Mouse (Mus musculus) adrenal gland, postnatal 14 days (tissue): Measurements from ENCODE around the gene Pdgfa. TPM values are rescaled to one million over a fixed set of nuclear protein-coding genes. Genes with fewer than 3 reads are reported as not detected.

Source experiments
- DNase-seq: peaks from one replicate; pipeline ENCODE4 v3.0.0; 2021; ENCODE audit warnings: mixed read lengths
- total RNA-seq: library from RNA; stranded (reverse); gene quantifications from 2 replicates; pipeline ENCODE4 v1.2.3, GENCODE M21; 2021

Pdgfa gene
- total RNA-seq, 1 experiment from 2014 or later, result 22.0 TPM

DNA sequence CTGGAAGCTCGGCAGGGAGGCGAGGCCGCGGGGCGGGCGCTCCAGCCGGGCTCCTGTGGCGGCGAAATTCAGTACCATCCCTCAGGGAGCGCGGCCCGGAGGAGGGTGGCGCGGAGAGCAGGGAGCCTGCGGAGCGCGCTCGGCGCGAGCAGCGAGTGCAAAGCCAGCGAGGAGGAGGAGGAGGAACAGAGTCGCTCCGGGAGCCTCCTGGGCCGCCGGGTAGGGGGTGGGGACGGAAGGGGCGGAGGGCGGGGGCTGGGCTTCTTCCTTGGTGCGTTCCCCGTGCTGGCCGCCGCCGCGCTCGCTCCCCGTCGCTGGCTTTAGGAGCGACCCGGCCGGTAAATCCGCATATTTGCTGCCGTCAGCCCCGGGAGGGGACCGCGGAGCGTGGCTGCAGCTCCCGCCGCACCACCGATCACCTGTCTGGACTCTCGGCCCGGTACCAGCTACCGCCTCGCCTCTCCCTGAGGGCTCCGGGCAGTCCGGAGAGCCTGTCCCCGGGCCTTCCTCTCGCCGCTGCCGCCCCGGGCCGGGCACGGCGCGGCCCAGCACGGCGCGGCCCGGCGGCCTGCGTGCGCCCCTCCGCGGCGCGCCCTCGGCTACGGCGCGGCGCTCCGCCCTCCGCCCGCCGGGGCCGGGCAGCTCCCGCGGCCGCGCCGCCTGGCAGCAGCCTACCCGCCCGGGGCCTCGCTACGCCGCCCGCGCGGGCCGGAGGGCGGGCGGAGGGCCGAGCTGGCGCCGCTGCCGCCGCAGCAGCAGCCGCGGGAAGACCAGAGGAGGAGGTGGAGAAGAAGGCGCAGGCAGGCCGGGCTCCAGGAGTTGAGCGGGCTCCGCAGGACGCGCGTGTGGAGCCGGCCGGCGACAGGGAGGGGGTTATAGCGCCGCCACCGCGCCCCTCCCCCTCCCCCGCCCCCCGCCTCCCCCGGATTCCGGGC, 2.1 kb downstream of the Pdgfa start:
- DNase-seq, result peak; percentile 90

DNA sequence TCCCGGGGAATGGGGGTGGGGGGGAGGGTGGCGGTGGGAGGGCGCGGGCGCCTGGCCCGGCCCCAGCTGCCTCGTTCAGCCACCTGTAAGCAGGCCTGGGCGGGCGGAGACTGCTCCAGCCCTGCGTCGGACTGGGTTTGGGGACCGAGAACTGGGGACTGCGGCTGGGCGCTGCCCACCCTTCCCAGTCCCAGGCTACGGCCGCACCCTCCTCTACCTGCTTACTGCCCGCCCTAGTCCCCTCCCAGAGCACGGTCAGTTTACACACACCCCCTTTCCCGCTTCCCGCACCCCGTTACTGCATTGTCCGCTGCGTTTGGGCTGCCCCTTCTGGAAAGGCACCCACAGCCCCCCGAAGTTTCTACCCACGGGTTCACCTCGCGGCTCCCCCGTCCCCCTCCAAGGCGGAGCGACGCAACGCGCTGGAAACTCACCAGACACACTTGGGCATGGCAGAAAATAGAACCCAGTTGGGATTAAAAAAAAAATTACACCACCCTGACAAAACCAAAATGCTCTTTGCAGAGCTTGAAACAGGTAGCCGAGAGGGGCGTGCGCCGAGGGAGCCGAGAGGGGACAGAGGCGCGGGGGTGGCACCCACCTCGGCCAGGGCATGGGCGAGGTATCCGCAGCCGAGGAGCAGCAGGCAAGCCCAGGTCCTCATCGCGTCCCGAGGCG, 2.9 kb downstream of the Pdgfa start:
- peak; percentile 59 for DNase-seq

DNA sequence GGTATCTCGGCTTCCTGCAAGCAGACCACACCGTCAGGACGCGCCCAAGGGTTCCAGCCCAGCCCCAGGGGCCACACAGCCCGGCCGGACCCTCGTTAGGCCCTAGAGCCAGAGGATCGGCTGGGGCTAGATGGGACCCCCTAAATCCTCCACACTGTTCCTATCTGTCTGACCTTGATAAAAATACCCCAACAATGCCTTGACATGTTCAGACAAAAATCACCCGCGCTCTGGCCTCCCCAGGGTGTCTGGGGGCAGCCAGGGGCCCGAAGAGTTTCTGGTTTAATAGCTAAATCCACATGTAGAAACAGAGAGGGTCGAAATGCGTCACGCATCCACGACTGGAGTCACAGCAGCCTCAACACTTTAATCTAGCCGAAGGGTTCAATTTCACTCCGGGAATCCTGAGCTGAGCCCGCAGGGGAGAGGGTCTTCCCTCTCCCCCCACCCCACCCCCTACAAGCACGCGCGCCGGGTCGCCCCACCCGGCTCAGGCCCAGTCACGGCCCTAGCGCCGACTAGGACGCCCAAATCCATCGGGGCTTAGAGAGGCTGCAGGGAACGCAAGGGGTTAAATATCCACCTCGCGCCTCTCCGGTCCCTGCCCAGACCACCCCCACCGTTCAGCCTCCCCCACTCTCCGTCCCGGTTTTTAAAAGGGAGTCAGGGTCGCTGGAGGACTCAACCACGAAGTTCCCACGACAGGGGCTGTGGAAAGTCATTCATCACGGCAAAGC, 3.6 kb downstream of the Pdgfa start:
- DNase-seq, result no peak

DNA sequence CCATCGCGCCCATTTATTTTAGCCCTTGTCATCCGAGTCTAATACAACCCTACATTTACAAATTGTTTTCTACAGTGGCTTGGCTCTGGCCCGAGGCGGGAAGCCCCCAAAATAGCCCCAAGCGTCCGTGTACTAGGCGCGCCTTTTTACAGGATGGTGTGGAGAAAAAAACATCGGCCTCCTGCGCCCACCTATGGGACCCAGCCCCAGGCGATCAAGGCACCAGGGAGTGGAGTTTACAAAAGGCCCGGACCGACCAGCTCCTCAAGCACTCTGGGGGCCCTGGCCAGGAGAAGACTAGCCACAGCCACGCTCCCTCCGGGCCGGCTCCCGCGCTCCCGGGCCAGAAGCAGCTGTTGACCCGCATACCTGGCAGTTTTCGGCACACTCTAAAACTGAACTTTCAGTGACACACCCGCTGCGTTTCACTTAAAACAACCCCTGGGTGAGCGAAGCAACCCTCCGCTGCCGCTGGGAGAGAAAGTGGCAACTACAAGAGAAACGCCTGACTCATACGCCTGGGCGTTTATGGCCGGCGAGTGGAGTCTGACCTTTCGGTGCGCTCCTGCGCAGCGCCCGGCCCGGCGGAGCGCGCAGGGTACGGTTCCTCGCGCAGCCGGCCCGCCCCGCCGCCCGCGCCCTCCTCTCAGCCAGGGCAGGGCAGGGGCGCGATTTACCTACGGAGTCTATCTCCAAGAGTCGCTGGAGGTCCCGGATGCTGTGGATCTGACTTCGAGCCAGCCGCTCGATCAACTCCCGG, 4.4 kb downstream of the Pdgfa start:
- peak; percentile 70 for DNase-seq

DNA sequence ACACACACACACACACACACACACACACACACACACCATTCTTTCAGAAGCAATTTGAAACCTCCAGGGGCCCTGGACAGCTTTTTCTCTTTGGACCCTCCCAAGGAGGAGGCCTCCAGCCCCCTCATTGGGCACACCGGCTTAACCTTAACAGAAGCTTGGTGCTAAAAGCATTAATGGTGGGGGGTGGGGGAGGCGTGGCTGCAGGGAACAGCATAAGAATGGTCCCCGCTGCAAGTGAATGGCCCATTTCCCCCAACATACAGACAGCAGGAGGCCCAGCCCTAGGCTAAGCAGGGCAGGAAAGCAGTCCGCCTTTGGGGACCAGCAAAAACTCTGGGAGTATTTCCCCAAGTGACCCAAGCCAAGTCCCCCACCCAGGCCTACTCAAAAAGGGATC, 5.4 kb downstream of the Pdgfa start:
- no peak for DNase-seq

DNA sequence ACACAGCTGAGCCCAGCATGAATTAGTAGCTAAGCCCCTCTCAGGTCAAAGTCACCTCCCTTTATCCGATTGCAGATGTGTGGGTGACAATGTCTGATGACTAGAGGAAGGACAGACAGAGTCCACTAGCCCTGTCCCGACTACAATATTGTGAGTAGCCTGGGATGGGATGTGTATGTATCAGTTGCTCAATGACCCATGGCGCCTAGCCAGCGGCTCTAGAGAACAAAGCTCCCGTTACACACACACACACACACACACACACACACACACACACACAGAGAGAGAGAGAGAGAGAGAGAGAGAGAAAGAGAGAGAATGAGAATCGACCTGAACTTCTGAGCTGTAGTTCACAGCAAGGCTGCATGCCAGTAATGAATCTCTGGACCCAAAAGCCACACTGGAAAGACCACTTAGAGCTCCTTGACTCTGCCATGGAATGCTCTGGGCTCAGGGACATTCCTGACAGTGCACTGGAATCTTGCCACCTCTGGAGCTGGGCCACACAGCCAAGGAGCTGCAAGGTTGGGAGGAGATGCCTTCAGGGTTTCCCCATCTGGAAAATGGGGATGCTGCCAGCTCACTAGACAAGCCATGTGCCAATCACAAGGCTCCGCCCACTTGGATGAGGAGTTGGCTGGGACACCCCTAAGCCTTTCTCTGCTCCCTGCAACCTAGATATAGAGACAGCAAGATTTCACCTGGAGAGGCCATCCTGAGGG, 6.3 kb downstream of the Pdgfa start:
- peak; percentile 79 for DNase-seq

DNA sequence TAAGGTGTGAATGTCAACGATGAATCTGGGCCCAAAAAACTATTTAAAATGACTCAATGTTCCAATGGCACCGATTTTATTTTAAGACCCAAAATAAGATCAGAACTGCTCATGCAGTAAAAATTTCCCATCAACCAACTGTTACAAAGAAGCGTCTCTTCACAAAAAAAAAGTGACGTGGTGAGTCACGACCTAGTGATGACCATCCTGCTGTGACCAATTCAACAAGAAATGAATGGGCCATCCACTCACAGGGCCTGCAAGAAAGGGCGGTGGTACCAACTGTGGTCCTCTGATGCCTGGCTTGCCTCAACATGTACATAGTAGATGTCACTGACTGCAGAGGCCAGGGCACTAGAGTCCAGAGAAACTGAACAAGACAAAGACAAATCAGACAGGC, 7.6 kb downstream of the Pdgfa start:
- DNase-seq, result no peak

DNA sequence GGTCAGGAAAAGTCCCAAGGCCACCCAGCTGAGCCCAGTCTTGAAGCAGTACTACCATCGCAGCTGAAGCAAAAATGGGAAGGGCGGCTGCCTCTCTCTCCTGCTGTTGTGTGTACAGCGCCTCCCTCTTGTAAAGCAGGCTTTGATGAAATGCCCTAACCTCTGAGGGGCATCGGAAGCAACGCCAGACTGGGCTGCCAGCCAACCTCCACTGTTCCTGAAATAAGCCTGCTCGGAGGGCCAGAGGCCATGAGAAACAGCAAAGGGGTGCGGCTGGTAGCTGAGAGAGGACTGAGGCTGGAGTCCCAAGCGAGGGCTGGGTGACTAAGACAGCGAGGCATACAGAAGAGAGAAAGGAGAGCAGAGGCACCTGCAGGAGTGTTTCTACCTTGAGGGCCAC, 8.4 kb downstream of the Pdgfa start:
- peak; percentile 87 for DNase-seq

DNA sequence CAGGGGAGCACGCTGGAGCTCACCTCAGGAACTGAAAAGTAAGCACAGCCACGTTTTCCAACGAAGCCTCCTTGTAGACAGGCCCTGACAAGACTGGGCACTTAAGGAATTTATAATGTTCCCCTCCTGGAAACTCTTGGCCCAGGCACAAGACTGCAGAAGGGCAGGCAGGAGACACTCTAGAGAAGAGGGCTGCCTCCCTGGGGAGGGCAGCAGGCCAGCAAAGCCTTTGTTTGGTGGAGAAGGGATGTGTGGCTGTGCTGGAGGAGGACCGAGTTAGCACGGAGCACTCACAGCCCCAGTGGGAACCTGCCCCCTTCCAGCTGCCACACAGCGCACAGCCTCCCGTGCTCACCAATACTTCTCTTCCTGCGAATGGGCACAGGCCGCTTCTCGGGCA, 9.2 kb downstream of the Pdgfa start:
- no peak for DNase-seq

DNA sequence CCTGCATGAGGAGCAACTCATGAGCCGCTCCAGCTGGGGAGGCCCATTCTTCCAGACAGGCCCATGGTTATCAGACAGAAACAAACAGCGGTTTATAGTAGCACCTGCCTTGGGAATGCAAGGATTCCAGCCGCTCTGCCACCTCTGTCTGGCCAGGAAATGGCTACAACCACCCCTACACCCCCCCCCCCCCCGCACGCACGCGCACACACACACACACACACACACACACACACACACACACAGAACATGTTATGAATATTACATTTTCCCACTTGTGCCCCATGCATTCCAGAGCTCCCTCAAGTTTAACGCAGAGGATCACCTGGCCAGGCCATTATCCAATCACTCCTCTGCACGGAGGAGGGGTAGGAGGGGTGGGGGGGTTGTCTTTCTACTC, 15.2 kb downstream of the Pdgfa start:
- no peak for DNase-seq

DNA sequence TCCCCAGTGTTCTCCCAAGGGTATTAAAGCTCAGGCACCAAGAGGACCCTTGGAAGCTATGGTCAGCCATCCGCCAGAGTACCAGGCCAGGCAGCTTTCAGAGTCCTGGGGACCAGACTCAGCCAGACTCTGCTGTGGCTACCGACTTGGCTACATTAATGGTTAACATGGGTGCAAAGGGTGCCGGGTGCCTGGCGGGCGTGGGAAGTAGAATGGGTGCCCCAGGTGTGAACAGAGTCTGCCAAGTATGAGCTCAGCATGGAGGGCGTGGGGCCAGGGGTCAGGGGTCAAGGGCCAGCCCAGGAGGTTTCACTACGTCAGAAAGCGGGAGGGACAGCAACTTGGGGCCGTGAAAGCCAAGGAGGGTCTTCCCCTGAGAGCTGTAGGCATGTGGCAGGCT, 16.6 kb downstream of the Pdgfa start:
- DNase-seq, result no peak

DNA sequence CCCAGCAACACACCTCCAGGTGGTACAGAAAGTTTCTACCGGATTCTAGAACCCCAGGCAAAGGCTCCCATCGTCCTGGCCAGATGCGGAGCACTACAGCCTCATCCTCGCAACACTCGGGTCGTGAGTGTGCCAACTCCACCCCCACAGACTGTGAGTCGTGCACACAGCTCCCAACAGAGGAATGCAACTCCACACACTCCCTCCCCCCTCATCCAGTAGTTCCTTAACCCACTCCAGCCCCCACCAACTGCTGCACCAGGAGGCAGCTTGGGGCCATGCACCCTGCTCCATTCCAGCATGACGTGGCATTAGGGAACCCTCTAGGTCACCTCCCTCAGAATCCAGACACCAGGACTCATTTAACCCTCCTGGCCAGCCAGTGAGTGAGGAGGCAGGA, 17.3 kb downstream of the Pdgfa start:
- DNase-seq, result no peak

DNA sequence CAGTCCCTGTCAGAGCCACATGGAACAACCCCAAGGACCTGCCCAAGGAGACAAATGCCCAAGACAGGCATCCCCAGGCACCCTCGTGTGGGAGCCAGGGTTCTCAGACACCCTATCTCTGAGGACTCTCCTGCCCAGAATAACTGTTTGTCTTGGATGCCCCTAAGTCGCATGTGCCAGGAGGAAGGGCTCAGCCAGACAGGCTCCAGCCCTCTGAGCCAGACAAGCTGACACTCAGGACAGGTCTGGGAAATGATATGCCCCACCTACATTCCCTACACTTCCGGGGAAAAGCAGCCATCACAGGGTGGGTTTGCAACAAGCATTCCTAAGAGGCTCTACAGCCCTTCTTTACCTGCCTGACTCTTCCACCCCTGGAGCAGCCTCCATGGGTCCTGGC, 19.4 kb downstream of the Pdgfa start:
- no peak for DNase-seq

DNA sequence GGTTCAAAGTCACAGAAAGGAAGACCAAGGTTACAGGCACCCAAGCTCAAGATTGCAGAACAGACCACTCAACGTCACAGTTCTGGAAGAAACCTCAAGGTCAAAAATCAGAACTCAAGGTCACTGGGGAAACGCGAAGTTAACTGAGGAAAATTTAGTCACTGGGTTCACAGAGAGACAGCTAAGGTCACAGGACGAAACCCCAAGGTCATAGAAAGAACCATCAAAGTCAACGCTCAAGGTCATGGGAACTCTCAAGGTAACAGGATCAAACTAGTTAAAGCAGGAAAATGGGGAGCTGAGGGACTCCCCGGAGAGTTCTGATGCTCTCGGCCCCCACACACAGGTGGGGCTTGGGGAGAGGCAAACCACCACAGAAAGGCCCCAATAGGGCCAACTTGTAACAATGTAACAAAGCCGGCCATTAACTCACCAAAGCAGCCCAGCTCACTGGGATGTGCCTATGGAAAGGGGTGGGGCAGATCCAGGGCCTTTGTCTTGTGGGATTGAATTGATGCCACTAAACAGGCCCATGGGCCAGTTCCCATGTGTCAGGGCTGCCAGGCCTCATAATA, 22.2 kb downstream of the Pdgfa start:
- peak; percentile 3 for DNase-seq

DNA sequence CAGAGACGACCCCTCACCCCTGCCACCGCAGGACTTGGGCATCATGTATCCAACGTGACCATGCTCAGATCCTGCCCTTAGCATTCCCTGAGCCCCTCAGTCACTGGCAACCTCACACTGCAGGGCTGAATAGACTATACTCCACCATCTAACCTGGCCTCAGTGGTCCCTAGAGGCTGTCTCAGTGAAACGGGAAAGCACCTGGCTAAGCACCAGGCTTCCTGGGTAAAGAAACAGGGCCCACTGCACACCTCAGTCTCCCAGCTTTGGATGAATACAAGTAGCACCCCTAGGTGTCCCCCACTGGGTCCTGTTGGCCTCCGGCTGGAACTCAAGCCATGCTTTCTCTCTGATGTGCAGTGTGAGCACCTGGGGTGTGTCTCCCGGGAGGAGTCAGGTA, 23.7 kb downstream of the Pdgfa start:
- DNase-seq, result no peak

DNA sequence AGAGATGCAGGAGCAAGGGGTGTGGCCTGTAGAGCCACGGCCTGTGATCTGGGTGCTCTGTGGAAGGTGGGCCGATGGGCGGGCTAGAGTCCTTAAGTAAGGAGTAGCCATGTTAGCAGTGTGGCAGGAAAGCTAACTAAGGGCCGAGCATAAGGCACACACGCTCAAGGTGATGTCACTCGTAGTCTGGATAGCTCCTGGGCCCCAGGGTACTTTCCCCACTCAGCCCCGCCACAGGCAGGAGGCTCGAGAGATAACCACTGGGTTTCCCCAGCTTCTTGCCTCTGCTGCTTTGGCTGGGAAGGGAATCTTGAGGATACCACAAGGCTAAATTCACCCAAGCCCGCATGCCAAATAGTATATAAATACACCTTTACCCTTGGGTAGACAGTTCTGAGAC, 25.8 kb downstream of the Pdgfa start:
- no peak for DNase-seq

DNA sequence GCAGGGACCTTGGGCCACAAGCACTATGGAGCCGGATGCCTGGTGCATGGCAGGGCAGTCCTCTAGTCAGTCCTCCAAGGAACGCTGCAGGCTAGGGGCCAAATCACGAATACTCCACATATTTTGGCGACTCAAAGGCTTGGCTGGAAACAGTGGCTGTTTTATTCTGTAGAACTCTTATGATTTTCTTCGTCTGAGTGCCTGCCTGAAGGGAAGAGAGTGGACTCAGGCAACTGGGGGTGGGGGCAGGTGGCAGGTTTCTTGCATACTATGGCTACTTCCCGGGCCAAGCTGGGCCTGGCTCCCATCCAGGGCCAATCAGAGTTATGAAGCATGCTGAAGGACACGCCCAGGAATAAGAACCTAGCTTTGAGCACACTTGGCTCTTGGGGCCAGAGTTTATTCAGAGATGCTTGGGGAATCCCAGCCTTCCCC, 27.1 kb downstream of the Pdgfa start:
- peak; percentile 73 for DNase-seq

DNA sequence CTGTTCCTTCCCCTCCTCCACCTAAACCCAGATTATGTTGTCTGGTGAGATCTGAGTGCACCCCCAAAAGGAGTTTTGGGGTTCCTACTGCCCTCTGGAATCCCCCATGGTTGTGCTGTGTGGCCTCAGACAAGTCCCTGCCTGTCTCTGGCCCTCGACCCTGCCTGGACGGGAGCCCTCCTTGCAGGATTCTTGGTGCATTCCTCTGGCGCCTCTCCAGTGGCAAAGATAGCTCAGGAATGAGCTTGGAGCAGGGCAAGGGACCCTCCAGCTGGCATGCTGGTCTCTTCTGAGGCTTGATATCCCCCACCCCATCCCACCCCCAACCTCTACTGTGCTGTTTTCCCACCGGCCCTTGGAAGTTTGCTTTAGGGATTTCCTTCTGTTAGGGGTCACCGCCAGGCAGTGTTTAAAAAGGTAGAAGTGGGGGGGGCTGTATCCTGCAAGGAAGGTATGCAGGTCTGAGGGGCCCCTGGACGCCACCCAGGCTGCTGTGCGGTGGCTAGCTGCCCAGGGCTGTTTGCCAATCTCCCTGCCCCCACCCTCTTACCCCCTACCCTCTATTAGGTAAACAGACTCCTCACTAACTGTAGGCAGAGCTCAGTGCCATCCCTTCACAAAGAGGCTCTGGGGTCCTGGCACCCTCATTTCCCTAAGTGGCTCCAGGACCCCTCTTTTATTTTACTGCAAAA, 31.0 kb downstream of the Pdgfa start:
- DNase-seq, result peak; percentile 27

DNA sequence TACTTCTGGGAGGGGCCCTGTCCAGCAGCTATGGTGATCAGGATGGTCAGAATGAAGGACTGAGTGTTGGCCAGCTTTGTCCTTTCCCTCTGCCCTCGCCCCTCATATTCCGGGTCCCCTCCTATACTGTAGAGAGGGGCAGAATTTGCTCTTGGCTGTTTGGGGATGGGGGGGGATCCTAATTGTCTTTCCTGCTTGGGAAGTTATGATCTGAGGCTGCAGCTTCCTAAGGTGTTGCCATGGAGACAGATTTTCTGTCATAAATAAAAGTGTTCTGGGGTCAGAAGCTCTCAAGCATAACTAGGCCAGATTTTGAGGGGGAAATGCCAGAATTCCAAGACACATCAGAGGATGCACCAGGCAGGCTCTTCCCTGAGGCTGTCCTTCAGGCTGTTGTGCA, 31.6 kb downstream of the Pdgfa start:
- no peak for DNase-seq

DNA sequence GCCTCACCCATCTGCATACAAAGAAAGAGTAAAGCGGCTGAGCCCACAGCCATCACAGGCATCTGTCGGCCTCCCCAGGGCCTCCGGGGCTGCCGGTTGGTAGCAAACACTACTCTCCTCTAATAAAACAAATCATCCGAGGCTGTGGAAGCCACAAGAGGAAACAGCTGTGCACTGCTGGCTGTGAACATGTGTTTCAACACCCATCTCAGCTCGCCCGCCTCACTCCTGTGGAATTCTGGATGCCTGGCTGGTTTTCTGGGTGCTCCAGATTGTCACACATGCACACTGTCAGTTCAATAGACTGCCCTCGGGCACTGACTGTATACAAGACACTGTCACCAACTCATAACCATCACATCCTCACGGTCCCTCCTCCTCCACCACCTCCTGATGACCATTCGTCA, 40.7 kb downstream of the Pdgfa start:
- no peak for DNase-seq

DNA sequence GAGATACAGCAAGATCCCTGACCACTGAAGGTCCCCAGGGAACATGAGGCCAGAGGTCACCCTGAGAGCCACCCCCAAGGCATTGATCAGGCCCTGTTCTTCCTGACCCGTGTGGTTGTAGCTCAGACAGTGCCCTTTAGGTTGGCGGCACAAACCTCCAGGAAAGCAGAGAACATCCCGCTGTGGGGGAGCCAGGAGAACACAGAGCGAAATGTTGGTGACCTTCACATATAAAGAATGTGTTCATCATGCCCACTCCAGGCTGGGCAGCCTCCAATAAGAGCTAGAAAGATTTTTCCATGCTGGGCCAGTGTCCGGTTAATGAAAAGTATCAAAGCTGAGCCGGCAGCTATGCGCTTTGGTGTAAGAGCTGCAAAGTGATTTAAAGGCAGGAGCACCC, 43.2 kb downstream of the Pdgfa start:
- peak; percentile 56 for DNase-seq
